Mouse (Mus musculus) cortical plate, adult 2 months (tissue): ENCODE measurements around the gene Rbm33.

Source experiments
- CTCF ChIP-seq: fragments of 200-500 bp; IDR thresholded peaks from 2 replicates; pipeline ENCODE4 v1.5.1; 2011; ENCODE audit warnings: mild to moderate bottlenecking, control low read depth, low read length; ENCODE audit not compliant: insufficient read depth; ENCODE audit errors: extremely low read depth
- POLR2A ChIP-seq: fragments of 200-500 bp; IDR thresholded peaks from 2 replicates; pipeline ENCODE4 v1.6.1; 2011; ENCODE audit warnings: mild to moderate bottlenecking, low read length, control low read depth; ENCODE audit not compliant: insufficient read depth; ENCODE audit errors: extremely low read depth

DNA sequence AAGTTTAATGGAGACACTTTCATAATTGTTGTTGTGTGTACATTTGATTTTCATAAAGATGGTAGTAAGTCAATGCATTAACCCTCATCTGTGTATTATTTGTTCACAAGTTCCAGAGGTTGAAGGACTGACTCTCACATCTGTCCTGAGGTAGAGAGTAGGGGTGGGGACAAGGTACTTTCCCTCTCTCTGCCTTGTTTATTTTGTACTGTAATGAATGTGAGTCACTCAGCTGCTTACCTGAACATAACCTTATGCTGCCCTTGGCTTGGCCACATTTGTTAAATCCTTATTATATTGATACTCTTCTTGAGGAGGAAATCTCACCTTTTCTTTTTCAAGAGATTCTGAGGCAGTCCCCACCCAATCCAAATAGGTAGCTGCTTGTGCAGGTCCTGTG, 99.1 kb downstream of the Rbm33 start:
- TF ChIP-seq CTCF (no peak), POLR2A (no peak)
